Comparison of ENCODE assay signal across 9 mouse cellular contexts in genomic region chr9:41937967-41938348, GRCm38 (mm10).
DNase-seq lines count a peak whose midpoint lies in the region; ATAC-seq and TF ChIP-seq lines count a peak whose summit lies in the region.
"Had no signal": no experiment of that assay in that cellular context is flagged by ENCODE, and none has a peak within 500 bp of the region (broad histone marks: within the 10 kb centered on the region; RNA-seq: fewer than 3 reads in every experiment).

No protein-coding gene starts in this region.

- no peak overlapping the region for H3K4me2 ChIP-seq in forebrain, embryonic 11.5 days (ENCODE audit: low read depth, low read length, severe bottlenecking)
- H3K4me2 ChIP-seq in hindbrain, postnatal 0 days (ENCODE audit: low read depth, low read length), result no peak overlapping the region
- H3K4me2 ChIP-seq in lung, postnatal 0 days (replicated peaks; ENCODE audit: low read depth, low read length), result no peak overlapping the region

- 23% methylated on average over 3 of the region's 3 CpGs for WGBS in forebrain, embryonic 11.5 days
- 12% methylated on average over 3 of the region's 3 CpGs for WGBS in hindbrain, postnatal 0 days
- WGBS in lung, postnatal 0 days, result 8% methylated on average over 3 of the region's 3 CpGs
- WGBS in thymus, adult 2 months, result 88% methylated on average over 3 of the region's 3 CpGs

- H3K27ac ChIP-seq in forebrain, embryonic 11.5 days (ENCODE audit: low read depth, low read length), result peak overlapping the region; percentile 73
- H3K27ac ChIP-seq in hindbrain, postnatal 0 days, result peak overlapping the region; percentile 61
- no peak overlapping the region for H3K27ac ChIP-seq in lung, postnatal 0 days (ENCODE audit: low read length)
- H3K27ac ChIP-seq in thymus, adult 2 months (ENCODE audit: control insufficient read depth, insufficient read depth, low read length), result no peak overlapping the region

- no peaks in the 10 kb centered on the region for H3K27me3 ChIP-seq in forebrain, embryonic 11.5 days (ENCODE audit: control insufficient read depth, insufficient read depth, low read length)
- no peaks in the 10 kb centered on the region for H3K27me3 ChIP-seq in hindbrain, postnatal 0 days (ENCODE audit: insufficient read depth, low read length)
- no peaks in the 10 kb centered on the region for H3K27me3 ChIP-seq in lung, postnatal 0 days (replicated peaks; ENCODE audit: insufficient read depth, low read length)
- H3K27me3 ChIP-seq in thymus, adult 2 months (ENCODE audit: control insufficient read depth, insufficient read depth, low read length), result no peaks in the 10 kb centered on the region

- no peaks in the 10 kb centered on the region for H3K9me3 ChIP-seq in forebrain, embryonic 11.5 days (ENCODE audit: control insufficient read depth, low read length)
- no peaks in the 10 kb centered on the region for H3K9me3 ChIP-seq in hindbrain, postnatal 0 days (ENCODE audit: low read length)
- no peaks in the 10 kb centered on the region for H3K9me3 ChIP-seq in lung, postnatal 0 days (ENCODE audit: low read length)

- no peak for ATAC-seq in forebrain, embryonic 11.5 days (replicated peaks; ENCODE audit: low FRiP score)
- no peak for ATAC-seq in hindbrain, postnatal 0 days
- no peak for ATAC-seq in lung, postnatal 0 days

- no peak for TF ChIP-seq POLR2A in thymus, adult 2 months (IDR thresholded peaks at IDR 0.05; ENCODE audit: control insufficient read depth, extremely low read depth, insufficient read depth, low read length, poor library complexity)

- TF ChIP-seq CTCF in hindbrain, postnatal 0 days (IDR thresholded peaks at IDR 0.05; ENCODE audit: low read depth), result no peak
- no peak for TF ChIP-seq CTCF in lung, postnatal 0 days (IDR thresholded peaks at IDR 0.05)
- TF ChIP-seq CTCF in thymus, adult 2 months (IDR thresholded peaks at IDR 0.05; ENCODE audit: borderline replicate concordance, control insufficient read depth, extremely low read depth, insufficient read depth, low read length, poor library complexity), result no peak

- no peak overlapping the region for H3K9ac ChIP-seq in forebrain, embryonic 11.5 days (ENCODE audit: low read length)
- no peak overlapping the region for H3K9ac ChIP-seq in hindbrain, postnatal 0 days (replicated peaks; ENCODE audit: low read length)
- H3K9ac ChIP-seq in lung, postnatal 0 days (replicated peaks; ENCODE audit: low read depth), result no peak overlapping the region

- peaks cover 26% of the 10 kb centered on the region for H3K4me1 ChIP-seq in forebrain, embryonic 11.5 days (replicated peaks; ENCODE audit: control insufficient read depth, insufficient read depth, low read length)
- peaks cover 17% of the 10 kb centered on the region for H3K4me1 ChIP-seq in hindbrain, postnatal 0 days (ENCODE audit: insufficient read depth, low read length)
- H3K4me1 ChIP-seq in lung, postnatal 0 days (ENCODE audit: insufficient read depth, low read depth, low read length), result no peaks in the 10 kb centered on the region
- H3K4me1 ChIP-seq in thymus, adult 2 months (replicated peaks; ENCODE audit: control insufficient read depth, insufficient read depth, low read length), result peaks cover 12% of the 10 kb centered on the region

- no peak for TF ChIP-seq EP300 in lung, postnatal 0 days (IDR thresholded peaks at IDR 0.05)

- H3K36me3 ChIP-seq in forebrain, embryonic 11.5 days (ENCODE audit: control insufficient read depth, insufficient read depth, low read length), result no peaks in the 10 kb centered on the region
- no peaks in the 10 kb centered on the region for H3K36me3 ChIP-seq in hindbrain, postnatal 0 days (ENCODE audit: insufficient read depth, low read length)
- no peaks in the 10 kb centered on the region for H3K36me3 ChIP-seq in lung, postnatal 0 days (ENCODE audit: insufficient read depth, low read length)
- no peaks in the 10 kb centered on the region for H3K36me3 ChIP-seq in thymus, adult 2 months (ENCODE audit: control insufficient read depth, insufficient read depth, low read length)

- DNase-seq in heart, adult 18-20 months, result peak; percentile 45 to 51
- DNase-seq in heart, adult 8-10 months (ENCODE audit: low spot score), result no peak
- no peak for DNase-seq in forebrain, embryonic 11.5 days (ENCODE audit: low spot score)
- DNase-seq in hindbrain, postnatal 0 days (ENCODE audit: low spot score), result peak; percentile 76
- peak; percentile 32 for DNase-seq in lung, postnatal 0 days (ENCODE audit: low spot score)
- DNase-seq in thymus, adult 2 months, result no peak
- no peak for DNase-seq in embryo, embryonic 10 days (ENCODE audit: low spot score)
- no peak for DNase-seq in cerebellum, postnatal 14 days

- H3K4me3 ChIP-seq in forebrain, embryonic 11.5 days (ENCODE audit: low read depth, low read length), result no peak overlapping the region
- H3K4me3 ChIP-seq in hindbrain, postnatal 0 days (ENCODE audit: low read length), result no peak overlapping the region
- H3K4me3 ChIP-seq in lung, postnatal 0 days (ENCODE audit: low read depth, low read length), result no peak overlapping the region
- no peak overlapping the region for H3K4me3 ChIP-seq in thymus, adult 2 months (ENCODE audit: control insufficient read depth, insufficient read depth, low read length)
- H3K4me3 ChIP-seq: erythroblast, embryonic 14.5 days had no signal

Comparison
In these comparisons a context has a peak if more than half of its experiments do, and no peak if none do; other contexts are left out.
1. DNase-seq: peak in heart, adult 18-20 months (2 of 2), hindbrain, postnatal 0 days (single experiment) and lung, postnatal 0 days (single experiment); none in heart, adult 8-10 months (single experiment), forebrain, embryonic 11.5 days (single experiment), thymus, adult 2 months (single experiment), embryo, embryonic 10 days (single experiment) and cerebellum, postnatal 14 days (0 of 2).
2. H3K27ac ChIP-seq: peak in forebrain, embryonic 11.5 days (single experiment) and hindbrain, postnatal 0 days (single experiment); none in lung, postnatal 0 days (single experiment) and thymus, adult 2 months (single experiment).